8 mouse cellular contexts compared by ENCODE assay signal in genomic region chr10:89442640-89443039, GRCm38 (mm10). TPM values are rescaled to one million over a fixed set of nuclear protein-coding genes. Genes with fewer than 3 reads are reported as not detected.
DNase-seq lines count a peak whose midpoint lies in the region; ATAC-seq and TF ChIP-seq lines count a peak whose summit lies in the region.

No protein-coding gene starts in this region.

- 0 out of 2 replicates have a peak overlapping the region, but pooled peaks have one; percentile 86 for H3K27ac ChIP-seq in heart, embryonic 15.5 days
- H3K27ac ChIP-seq in bone marrow macrophage, adult 2 months (ENCODE audit: insufficient read depth, low read depth, low read length): peak overlapping the region; percentile 100
- no peak overlapping the region for H3K27ac ChIP-seq in hindbrain, embryonic 13.5 days
- H3K27ac ChIP-seq in midbrain, embryonic 14.5 days (replicated peaks; ENCODE audit: low read depth, low read length): no peak overlapping the region

- H3K36me3 ChIP-seq in heart, embryonic 15.5 days: no peaks in the 10 kb centered on the region
- H3K36me3 ChIP-seq in hindbrain, embryonic 13.5 days: no peaks in the 10 kb centered on the region
- H3K36me3 ChIP-seq in midbrain, embryonic 14.5 days (ENCODE audit: control insufficient read depth, insufficient read depth, low read length): no peaks in the 10 kb centered on the region

- no peak for TF ChIP-seq CTCF in bone marrow macrophage, adult 2 months (IDR thresholded peaks at IDR 0.05; ENCODE audit: low read depth, low read length)

- intact Hi-C loops in heart, postnatal 14 days (cut with DNase I): no loop called here

- 11% methylated on average over 4 of the region's 4 CpGs for WGBS in heart, embryonic 15.5 days
- 34% methylated on average over 4 of the region's 4 CpGs for WGBS in hindbrain, embryonic 13.5 days
- 26% methylated on average over 4 of the region's 4 CpGs for WGBS in midbrain, embryonic 14.5 days

- no peak for TF ChIP-seq POLR2A in bone marrow macrophage, adult 2 months (IDR thresholded peaks at IDR 0.05; ENCODE audit: borderline replicate concordance, low read depth, low read length)

- no peaks in the 10 kb centered on the region for H3K27me3 ChIP-seq in heart, embryonic 15.5 days
- peaks cover 67% of the 10 kb centered on the region for H3K27me3 ChIP-seq in hindbrain, embryonic 13.5 days
- peaks cover 30% of the 10 kb centered on the region; the same call in 1 of the 2 replicates for H3K27me3 ChIP-seq in midbrain, embryonic 14.5 days (ENCODE audit: control insufficient read depth, insufficient read depth, low read length)

- peak overlapping the region; percentile 75 for H3K4me3 ChIP-seq in heart, embryonic 15.5 days
- H3K4me3 ChIP-seq in bone marrow macrophage, adult 2 months (ENCODE audit: insufficient read depth, low read length): peak overlapping the region; percentile 94
- H3K4me3 ChIP-seq in hindbrain, embryonic 13.5 days: peak overlapping the region; percentile 65
- peak overlapping the region; percentile 50 for H3K4me3 ChIP-seq in midbrain, embryonic 14.5 days (replicated peaks; ENCODE audit: low read depth, low read length)

- no peak for ATAC-seq in heart, embryonic 15.5 days (replicated peaks; ENCODE audit: insufficient number of reproducible peaks, insufficient read depth, low FRiP score, low read depth)
- no peak for ATAC-seq in hindbrain, embryonic 13.5 days (ENCODE audit: low FRiP score)
- ATAC-seq in midbrain, embryonic 14.5 days (ENCODE audit: low FRiP score, low TSS enrichment): no peak

- H3K9me3 ChIP-seq in heart, embryonic 15.5 days (replicated peaks): no peaks in the 10 kb centered on the region
- H3K9me3 ChIP-seq in hindbrain, embryonic 13.5 days: no peaks in the 10 kb centered on the region
- no peaks in the 10 kb centered on the region for H3K9me3 ChIP-seq in midbrain, embryonic 14.5 days (ENCODE audit: control insufficient read depth, low read length)

- peaks cover 26% of the 10 kb centered on the region for H3K4me1 ChIP-seq in heart, embryonic 15.5 days (replicated peaks)
- peaks cover 20% of the 10 kb centered on the region for H3K4me1 ChIP-seq in bone marrow macrophage, adult 2 months (ENCODE audit: control insufficient read depth, insufficient read depth, low read length)
- H3K4me1 ChIP-seq in hindbrain, embryonic 13.5 days (replicated peaks): peaks cover 15% of the 10 kb centered on the region
- H3K4me1 ChIP-seq in midbrain, embryonic 14.5 days (ENCODE audit: control insufficient read depth, insufficient read depth, low read length): 0 out of 2 replicates have a peak, but pooled peaks cover 3% of the 10 kb centered on the region

- peak overlapping the region; percentile 69; the same call in 1 of the 2 replicates for H3K9ac ChIP-seq in heart, embryonic 15.5 days
- H3K9ac ChIP-seq in hindbrain, embryonic 13.5 days: peak overlapping the region; percentile 73
- H3K9ac ChIP-seq in midbrain, embryonic 14.5 days (replicated peaks; ENCODE audit: low read length): no peak overlapping the region; the same call in 1 of the 2 replicates

- peak overlapping the region; percentile 87 for H3K4me2 ChIP-seq in heart, embryonic 15.5 days
- H3K4me2 ChIP-seq in hindbrain, embryonic 13.5 days: peak overlapping the region; percentile 93
- peak overlapping the region; percentile 93 for H3K4me2 ChIP-seq in midbrain, embryonic 14.5 days (ENCODE audit: low read length)

- no peak for DNase-seq in heart, postnatal 14 days
- DNase-seq in midbrain, embryonic 14.5 days: no peak
- DNase-seq in natural killer cell, adult 2 months (ENCODE audit: low spot score in 2 of 2): no peak
- no peak for DNase-seq in spleen, adult 18-20 months
- no peak for DNase-seq in thymus, postnatal 10 days (ENCODE audit: low spot score in 2 of 2)

RNA-seq across cellular contexts. Expression of gene Gas2l3, which starts 1.1 kb away (rescaled TPM):
- polyA plus RNA-seq in heart, embryonic 15.5 days (2015; fragmentation: Nextera tagmentation; extraction: Ambion mirVana): 20.6 and 24.5 TPM in 2 replicates
- 1 to 10 TPM; 3.5 to 5.5 TPM for total RNA-seq in heart, postnatal 14 days (2021)
- 47.6 and 48.2 TPM in 2 replicates for polyA plus RNA-seq in bone marrow macrophage, adult 2 months (2012; ENCODE audit: insufficient read depth, insufficient read length, missing spikeins)
- 7.1 and 7.8 TPM in 2 replicates for polyA plus RNA-seq in hindbrain, embryonic 13.5 days (2015; fragmentation: Nextera tagmentation; extraction: Ambion mirVana)
- 3.6 and 6.0 TPM in 2 replicates for polyA plus RNA-seq in midbrain, embryonic 14.5 days (2014; fragmentation: Nextera tagmentation; extraction: Ambion mirVana)

Comparison
In these comparisons a context has a peak if more than half of its experiments do, and no peak if none do; other contexts are left out.
1. H3K27ac ChIP-seq: peak in heart, embryonic 15.5 days (single experiment) and bone marrow macrophage, adult 2 months (single experiment); none in hindbrain, embryonic 13.5 days (single experiment) and midbrain, embryonic 14.5 days (single experiment).
2. Peak in every context shown above with its lines, with median percentiles within 50 percentile points of each other: H3K4me2 ChIP-seq and H3K4me3 ChIP-seq.